Mouse (Mus musculus) small intestine, adult 2 months (tissue): Measurements from ENCODE around the gene Cdc42ep4. TPM values are rescaled to one million over a fixed set of nuclear protein-coding genes. Genes with fewer than 3 reads are reported as not detected.

Source experiments
- H3K27ac ChIP-seq: fragments of 200-500 bp; 2 replicates; pipeline ENCODE4 v1.5.1; 2012; ENCODE audit warnings: low read depth, low read length, control low read depth, inconsistent platforms; ENCODE audit not compliant: insufficient read depth
- H3K27me3 ChIP-seq: fragments of 200-500 bp; 2 replicates; pipeline ENCODE4 v1.6.1; 2012; ENCODE audit warnings: mild to moderate bottlenecking, moderate library complexity, low read length, inconsistent platforms; ENCODE audit not compliant: control insufficient read depth, insufficient read depth
- H3K36me3 ChIP-seq: fragments of 200-500 bp; 2 replicates; pipeline ENCODE4 v1.6.1; 2012; ENCODE audit warnings: mild to moderate bottlenecking, low read length, control low read depth, inconsistent platforms; ENCODE audit not compliant: control insufficient read depth, insufficient read depth
- H3K4me1 ChIP-seq: fragments of 200-500 bp; 2 replicates; pipeline ENCODE4 v1.6.1; 2012; ENCODE audit warnings: low read length, inconsistent platforms, mixed read lengths; ENCODE audit not compliant: control insufficient read depth, insufficient read depth, insufficient read length
- H3K4me3 ChIP-seq: fragments of 200-500 bp; 2 replicates; pipeline ENCODE4 v1.5.1; 2012; ENCODE audit warnings: low read depth, mild to moderate bottlenecking, control low read depth, inconsistent platforms, low read length, moderate library complexity
- CTCF ChIP-seq: fragments of 200-500 bp; IDR thresholded peaks from 2 replicates; pipeline ENCODE4 v1.5.1; 2012; ENCODE audit warnings: low read depth, mild to moderate bottlenecking, control low read depth, inconsistent platforms, low read length, moderate library complexity, mixed read lengths; ENCODE audit not compliant: insufficient replicate concordance, insufficient read length; ENCODE audit errors: extremely low read depth
- POLR2A ChIP-seq: fragments of 200-500 bp; IDR thresholded peaks from 2 replicates; pipeline ENCODE4 v1.6.1; 2012; ENCODE audit warnings: low read depth, mild to moderate bottlenecking, control low read depth, inconsistent platforms, low read length, moderate library complexity
- WGBS: fragments of 180-500 bp; shearing (Covaris S2); methylation state at CpG from one replicate; pipeline ENCODE4 v1.1.7; 2018; 5-methylcytosine and 5-hydroxymethylcytosine counted together
- polyA plus RNA-seq: library from polyadenylated mRNA; depleted of rRNA; stranded (reverse); fragments of >200 nt; gene quantifications from 2 replicates; pipeline ENCODE4 v1.2.3, GENCODE M21; 2012; rRNA removed

Cdc42ep4 gene
- 22.9 and 41.4 TPM in 2 replicates for polyA plus RNA-seq

GRCm38 (mm10) chr11:113751484-113752084, at the start of gene Cdc42ep4:
Cdc42ep4 (minus strand) TSS chr11:113751881.
- no peaks in the 10 kb centered on the region for H3K36me3 ChIP-seq
- peaks cover 18% of the 10 kb centered on the region for H3K4me1 ChIP-seq
- under 1% methylated on average over 44 of the region's 44 CpGs for WGBS
- H3K4me3 ChIP-seq: peak within 1 kb of the TSS; percentile 84
- peak; percentile 97 for TF ChIP-seq POLR2A
- TF ChIP-seq CTCF: no peak
- H3K27me3 ChIP-seq: no peaks in the 10 kb centered on the region
- peak within 1 kb of the TSS; percentile 98 for H3K27ac ChIP-seq

- TF ChIP-seq CTCF (no peak), POLR2A (no peak)
- Histone ChIP-seq H3K36me3 (no peaks in the 10 kb centered on the region), H3K4me3 (no peak overlapping the region), H3K4me1 (peaks cover 24% of the 10 kb centered on the region), H3K27ac (no peak overlapping the region), H3K27me3 (no peaks in the 10 kb centered on the region)
- 68% methylated on average over 12 of the region's 12 CpGs for WGBS
These were observed 48.3 kb upstream of the Cdc42ep4 start for GRCm38 (mm10) chr11:113800026-113800425.

- Histone ChIP-seq H3K4me1 (peaks cover 24% of the 10 kb centered on the region), H3K4me3 (peak overlapping the region; percentile 17; the same call in 1 of the 2 replicates), H3K27me3 (no peaks in the 10 kb centered on the region), H3K27ac (no peak overlapping the region), H3K36me3 (no peaks in the 10 kb centered on the region)
- WGBS: 27% methylated on average over 14 of the region's 14 CpGs
- no peak for TF ChIP-seq CTCF
- no peak for TF ChIP-seq POLR2A
These were observed 47.4 kb upstream of the Cdc42ep4 start for GRCm38 (mm10) chr11:113799041-113799447.

- Histone ChIP-seq H3K4me1 (peaks cover 21% of the 10 kb centered on the region), H3K4me3 (no peak overlapping the region), H3K36me3 (no peaks in the 10 kb centered on the region), H3K27ac (no peak overlapping the region), H3K27me3 (no peaks in the 10 kb centered on the region)
- WGBS: 74% methylated on average over 6 of the region's 6 CpGs
- no peak for TF ChIP-seq POLR2A
These were observed 46.3 kb upstream of the Cdc42ep4 start for GRCm38 (mm10) chr11:113798011-113798410.

- no peaks in the 10 kb centered on the region for H3K27me3 ChIP-seq
- H3K4me1 ChIP-seq: peaks cover 16% of the 10 kb centered on the region
- TF ChIP-seq POLR2A (no peak), CTCF (no peak)
- H3K36me3 ChIP-seq: no peaks in the 10 kb centered on the region
- H3K27ac ChIP-seq: no peak overlapping the region
- H3K4me3 ChIP-seq: no peak overlapping the region
- 88% methylated on average over 19 of the region's 19 CpGs for WGBS
These were observed 45.6 kb upstream of the Cdc42ep4 start for GRCm38 (mm10) chr11:113797014-113797983.

- TF ChIP-seq POLR2A: no peak
- no peak for TF ChIP-seq CTCF
- Histone ChIP-seq H3K27me3 (no peaks in the 10 kb centered on the region), H3K27ac (no peak overlapping the region), H3K36me3 (no peaks in the 10 kb centered on the region), H3K4me1 (peaks cover 10% of the 10 kb centered on the region; the same call in 1 of the 2 replicates), H3K4me3 (no peak overlapping the region)
- WGBS: 79% methylated on average over 12 of the region's 12 CpGs
These were observed 44.2 kb upstream of the Cdc42ep4 start for GRCm38 (mm10) chr11:113795846-113796245.
